Mouse (Mus musculus): ENCODE measurements around the gene Ptpn7.

DNA sequence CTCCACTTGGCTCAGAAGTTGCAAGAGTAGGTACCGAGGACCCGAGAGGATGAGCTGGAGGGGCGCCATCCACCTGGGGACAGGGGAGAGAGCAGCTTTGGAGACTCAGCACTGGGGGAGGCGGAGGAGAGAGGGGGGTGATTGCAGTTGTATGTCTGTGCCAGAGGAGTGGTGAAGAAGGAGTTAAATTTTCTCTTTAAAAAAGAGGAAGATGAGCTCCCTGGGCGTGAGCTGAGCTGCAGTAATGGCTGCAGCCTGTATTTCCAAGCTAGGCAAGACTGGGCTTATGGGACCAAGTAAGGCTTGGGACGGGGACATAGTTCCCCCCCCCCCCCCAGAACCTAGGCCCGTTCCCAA, 15.2 kb downstream of the Ptpn7 start:
- TF ChIP-seq CTCF (IDR thresholded peaks at IDR 0.05; ENCODE audit: low read depth) (no peak), EP300 (IDR thresholded peaks at IDR 0.05; ENCODE audit: low read depth) (no peak)
